Mouse (Mus musculus) layer of hippocampus, postnatal 14 days (tissue): ENCODE measurements at regions not wholly inside any gene's neighbourhood (a gene's known extent, or its start where the extent isn't known, plus 50 kb on each side); places are given as distances from the start of the nearest gene placed in this dataset.

Source experiments
- DNase-seq, 2 experiments: peaks; one replicate each; pipeline ENCODE4 v3.0.0; 2021 to 2022; ENCODE audit warnings: low spot score in 2 of 2, mixed read lengths in 1 of 2

GRCm38 (mm10) chr7:58475139-58475538 lies 180.8 kb upstream of the Atp10a start:
- no peak for DNase-seq

- DNase-seq = peak in 1 of 2 experiments; percentile 25
Measured at GRCm38 (mm10) chr7:58488250-58488649, 167.7 kb upstream of the Atp10a start.
